Mouse (Mus musculus) urinary bladder, postnatal 4 days (tissue): ENCODE results near the gene Igf2.

ENCODE experiments used
- DNase-seq, 2 experiments: peaks; one replicate each; pipeline ENCODE4 v3.0.0; 2021 to 2022; ENCODE audit warnings: low spot score in 2 of 2

The Igf2 gene

DNA sequence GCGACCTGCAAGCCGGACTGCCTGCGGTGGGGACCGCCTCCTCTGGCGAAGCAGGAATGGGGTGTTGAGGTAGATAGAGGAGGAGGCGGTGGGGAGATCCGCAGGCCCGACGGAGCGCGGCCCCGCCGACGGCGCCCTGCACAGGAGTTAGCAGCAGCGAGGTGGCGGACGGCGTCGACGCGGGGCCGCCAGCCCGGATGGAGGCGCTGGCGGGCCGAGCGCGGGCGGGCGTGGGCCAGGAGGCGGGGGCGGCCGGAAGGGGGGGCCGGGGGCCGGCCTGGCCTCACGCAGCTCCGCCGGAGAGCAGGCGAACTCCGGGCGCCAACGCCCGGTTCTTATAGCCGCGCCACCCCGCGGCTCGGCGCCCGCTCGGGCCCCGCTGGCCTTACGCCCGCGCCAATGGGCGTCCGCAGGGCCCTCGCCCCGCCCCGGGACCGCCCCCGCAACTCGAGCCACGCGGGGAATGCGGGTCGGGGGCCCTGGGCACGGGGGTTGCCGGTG lies 7.4 kb downstream of the Igf2 start:
- peak in 1 of 2 experiments; percentile 59 for DNase-seq

- DNase-seq, result no peak
Observed at GRCm38 (mm10) chr7:142658681-142659180, 7.9 kb downstream of the Igf2 start.

DNA sequence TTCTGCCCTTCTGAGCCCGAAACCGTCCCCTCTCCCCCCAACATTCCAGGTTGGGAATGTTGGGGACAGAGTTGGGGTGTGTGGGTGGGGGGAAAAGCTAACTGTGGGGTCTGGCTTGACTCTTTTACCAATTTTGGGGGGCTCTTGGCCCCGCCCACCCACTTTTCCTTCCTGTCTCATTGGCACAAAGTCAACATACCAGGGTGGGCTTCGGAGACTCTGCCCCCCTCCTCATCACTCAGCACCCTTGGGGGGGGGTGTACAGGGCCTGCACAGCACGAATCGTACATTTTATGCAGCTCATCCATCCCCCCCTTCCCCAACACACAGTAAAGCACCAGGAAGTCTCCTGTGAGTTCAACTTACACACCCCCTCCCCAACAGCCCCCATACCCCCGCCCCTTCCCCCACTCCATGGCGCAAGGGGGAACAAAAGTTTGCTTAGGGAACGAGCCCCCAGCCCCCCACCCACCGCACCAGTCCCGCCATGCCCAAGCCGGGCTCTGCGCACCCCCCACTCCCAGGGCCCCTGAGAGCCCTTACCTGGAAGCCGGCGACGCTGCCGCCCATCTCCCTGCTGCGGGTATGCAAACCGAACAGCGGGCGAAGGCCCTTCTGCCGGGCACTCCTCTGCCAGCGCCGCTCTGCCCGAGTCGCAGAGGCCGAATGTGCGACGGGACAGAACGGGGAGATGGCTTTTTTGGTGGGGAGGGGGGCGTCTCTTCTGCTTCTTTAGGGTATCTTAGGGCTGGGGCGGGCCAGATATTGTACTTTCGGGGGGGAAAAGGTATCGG lies 8.6 kb downstream of the Igf2 start:
- no peak for DNase-seq

GRCm38 (mm10) chr7:142657341-142657791 lies 9.2 kb downstream of the Igf2 start:
- DNase-seq, result no peak

DNA sequence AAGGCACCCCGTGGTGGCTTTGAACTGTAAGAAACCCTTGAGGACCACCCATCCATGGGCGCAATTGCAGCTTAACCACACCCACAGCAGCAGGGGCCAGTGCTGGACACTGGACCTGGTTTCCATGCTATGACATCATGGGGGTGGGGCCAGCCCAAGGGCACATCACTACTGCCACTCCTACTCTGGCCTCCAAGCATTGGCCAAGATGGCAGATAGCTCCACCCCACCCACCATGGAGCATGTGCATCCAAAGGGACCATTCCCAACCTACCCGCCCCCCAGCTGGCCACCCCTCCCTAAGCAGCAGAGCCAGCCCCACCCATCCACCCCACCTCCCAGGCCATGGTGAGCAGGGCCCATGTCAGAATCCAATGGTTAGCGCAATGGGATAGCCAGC lies 10.6 kb downstream of the Igf2 start:
- no peak for DNase-seq

- DNase-seq, result no peak
Observed at GRCm38 (mm10) chr7:142655633-142656032, 11.0 kb downstream of the Igf2 start.

DNA sequence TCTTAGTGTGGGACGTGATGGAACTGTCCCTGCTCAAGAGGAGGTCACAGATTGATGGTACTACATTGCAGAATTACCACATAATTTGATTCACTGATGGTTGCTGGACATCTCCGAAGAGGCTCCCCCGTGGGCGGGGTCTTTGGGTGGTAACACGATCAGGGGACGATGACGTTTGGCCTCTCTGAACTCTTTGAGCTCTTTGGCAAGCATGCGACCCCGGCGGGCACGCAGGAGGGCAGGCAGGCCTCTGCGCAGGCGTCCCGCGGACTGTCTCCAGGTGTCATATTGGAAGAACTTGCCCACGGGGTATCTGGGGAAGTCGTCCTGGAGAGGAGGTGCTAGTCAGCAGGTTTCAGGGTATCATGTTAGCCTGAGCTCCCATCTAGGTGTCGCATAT lies 12.9 kb downstream of the Igf2 start:
- DNase-seq, result no peak

GRCm38 (mm10) chr7:142646676-142647075 lies 19.9 kb downstream of the Igf2 start:
- no peak for DNase-seq

- no peak for DNase-seq
Observed at GRCm38 (mm10) chr7:142645045-142645444, 21.6 kb downstream of the Igf2 start.

DNA sequence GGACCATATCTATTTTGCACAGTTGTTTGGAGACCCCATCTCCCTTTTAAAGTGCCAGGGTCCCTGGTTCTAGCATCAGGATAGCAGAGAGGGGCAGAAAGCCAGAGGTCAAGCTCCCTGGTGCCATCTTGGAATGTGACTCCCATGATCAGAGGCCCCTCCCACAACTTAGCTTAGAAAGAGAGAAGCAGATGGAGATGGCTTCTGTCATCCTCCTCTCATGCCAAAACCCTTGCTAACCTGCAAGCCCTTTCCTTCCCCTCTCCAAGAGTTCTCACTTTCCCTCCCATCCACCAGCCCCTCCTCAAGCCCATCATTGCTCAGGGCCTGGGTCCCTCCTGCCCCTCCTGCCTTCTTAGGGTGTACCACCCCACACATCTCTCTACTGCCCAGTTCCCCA lies 30.4 kb downstream of the Igf2 start:
- DNase-seq, result no peak

- no peak for DNase-seq
Observed at GRCm38 (mm10) chr7:142630691-142631090, 35.9 kb downstream of the Igf2 start.

DNA sequence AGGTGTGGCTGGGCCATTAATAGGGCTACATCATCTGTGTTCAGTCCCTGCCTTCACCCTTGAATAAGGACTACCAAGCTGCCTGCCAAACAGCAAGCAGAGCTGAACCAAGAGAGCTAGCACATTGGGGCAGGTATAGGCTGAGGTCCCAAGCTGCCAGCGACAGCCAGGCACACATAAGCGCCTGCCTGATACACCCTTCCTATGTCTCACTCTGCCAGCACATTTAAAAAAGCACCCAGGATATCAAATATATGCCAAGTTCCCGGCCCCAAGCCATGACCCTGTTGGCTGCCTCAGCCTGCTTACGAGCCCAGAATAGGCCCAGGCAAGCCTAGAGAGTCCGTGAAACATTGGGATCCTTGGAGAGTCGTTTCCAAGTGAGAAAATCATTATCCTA lies 36.8 kb downstream of the Igf2 start:
- DNase-seq, result no peak

DNA sequence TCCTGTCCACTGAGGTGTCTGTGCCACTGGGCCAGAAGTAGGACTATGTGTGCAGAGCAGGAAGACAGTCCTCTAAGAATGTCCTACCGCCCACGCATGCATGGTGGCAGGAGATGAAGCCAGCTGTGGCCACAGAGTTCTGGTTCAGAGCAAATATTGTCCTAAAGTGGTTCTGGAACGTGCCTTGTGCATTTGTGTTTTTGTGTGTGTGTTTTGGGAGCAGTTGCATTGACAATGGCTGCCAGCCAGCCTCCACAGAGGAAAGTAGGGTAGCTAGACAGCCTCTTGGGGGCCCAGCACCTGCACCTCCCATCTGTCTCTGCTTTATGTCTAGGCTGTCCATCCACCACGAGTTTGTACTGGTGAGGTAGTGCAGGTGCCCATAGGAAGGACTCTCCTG lies 44.4 kb downstream of the Igf2 start:
- no peak for DNase-seq

- no peak for DNase-seq
Observed at GRCm38 (mm10) chr7:142613077-142613476, 53.5 kb downstream of the Igf2 start.

DNA sequence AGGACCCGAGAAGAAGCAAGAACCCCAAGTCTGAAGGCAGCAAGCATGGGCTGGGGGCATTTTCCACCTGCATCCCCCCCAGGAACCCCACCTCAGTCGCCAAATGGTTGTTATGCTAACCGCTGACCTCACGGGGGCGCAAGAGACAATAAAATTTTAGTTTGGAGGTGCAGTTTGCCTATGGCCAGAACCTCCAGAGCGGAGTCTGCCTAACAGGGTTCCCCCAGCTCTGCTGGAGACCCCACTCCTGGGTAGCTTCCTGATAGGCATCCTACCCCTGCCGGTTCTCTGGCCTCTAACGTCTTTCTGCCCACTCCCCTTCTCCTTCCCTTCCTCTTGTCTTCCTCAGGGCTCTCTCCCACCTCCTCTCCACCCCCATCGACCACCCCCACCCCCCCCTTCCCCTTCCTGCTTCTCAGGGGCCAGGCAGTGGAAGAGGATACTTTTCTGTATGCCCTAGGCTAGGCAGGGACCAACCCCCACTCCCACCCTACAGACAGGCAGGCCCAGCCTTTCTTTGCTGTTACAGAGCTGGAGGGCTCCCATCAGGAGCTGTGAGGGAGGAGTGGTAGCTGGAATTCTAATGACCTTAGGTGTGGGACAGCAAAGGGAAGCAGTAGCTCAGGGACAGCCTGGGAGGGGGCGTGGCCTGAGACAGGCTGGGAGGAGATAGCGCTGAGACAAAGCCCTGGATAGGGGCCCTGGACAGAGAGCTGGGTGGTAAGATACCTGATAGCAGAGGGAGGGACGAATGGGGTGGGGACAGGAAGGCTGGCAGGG lies 55.8 kb downstream of the Igf2 start:
- peak in 1 of 2 experiments; percentile 36 for DNase-seq

- no peak for DNase-seq
Observed at GRCm38 (mm10) chr7:142600921-142601320, 65.7 kb downstream of the Igf2 start.
